Mouse (Mus musculus): ENCODE data around the gene Uqcc2. TPM values are rescaled to one million over a fixed set of nuclear protein-coding genes. Genes with fewer than 3 reads are reported as not detected.

Uqcc2 gene
- total RNA-seq, 2 experiments from 2014 or later, result 201 to 202 TPM

- no peak for DNase-seq (ENCODE audit: low spot score in 2 of 2)
- intact Hi-C loops (cut with DNase I), result no loop called here
Observed at GRCm38 (mm10) chr17:27159169-27159568, 25.5 kb upstream of the Uqcc2 start.

GRCm38 (mm10) chr17:27158439-27158838 lies 24.7 kb upstream of the Uqcc2 start:
- no peak for DNase-seq (ENCODE audit: low spot score in 2 of 2)
- intact Hi-C loops (cut with DNase I), result no loop called here

- intact Hi-C loops (cut with DNase I), result no loop called here
Observed at GRCm38 (mm10) chr17:27155752-27156151, 22.0 kb upstream of the Uqcc2 start.

GRCm38 (mm10) chr17:27154881-27155280 lies 21.2 kb upstream of the Uqcc2 start:
- intact Hi-C loops (cut with DNase I), result no loop called here
- DNase-seq (ENCODE audit: low spot score in 2 of 2), result no peak

More at GRCm38 (mm10) chr17:27155752-27156151, 22.0 kb upstream of the Uqcc2 start:
- DNase-seq (ENCODE audit: low spot score in 2 of 2), result no peak

- no peak for DNase-seq (ENCODE audit: low spot score in 2 of 2)
- intact Hi-C loops (cut with DNase I), result no loop called here
Observed at GRCm38 (mm10) chr17:27154256-27154655, 20.5 kb upstream of the Uqcc2 start.

- no peak for DNase-seq (ENCODE audit: low spot score in 2 of 2)
- intact Hi-C loops (cut with DNase I), result no loop called here
Observed at GRCm38 (mm10) chr17:27153773-27154193, 20.1 kb upstream of the Uqcc2 start.

GRCm38 (mm10) chr17:27152976-27153723 lies 19.4 kb upstream of the Uqcc2 start:
- intact Hi-C loops (cut with DNase I), result no loop called here

GRCm38 (mm10) chr17:27151411-27151810 lies 17.7 kb upstream of the Uqcc2 start:
- DNase-seq (ENCODE audit: low spot score in 2 of 2), result no peak
- intact Hi-C loops (cut with DNase I), result no loop called here

More at GRCm38 (mm10) chr17:27152976-27153723, 19.4 kb upstream of the Uqcc2 start:
- no peak for DNase-seq (ENCODE audit: low spot score in 2 of 2)

- no peak for DNase-seq (ENCODE audit: low spot score in 2 of 2)
- intact Hi-C loops (cut with DNase I), result no loop called here
Observed at GRCm38 (mm10) chr17:27150871-27151270, 17.2 kb upstream of the Uqcc2 start.

GRCm38 (mm10) chr17:27146323-27146923 lies 12.7 kb upstream of the Uqcc2 start:
- intact Hi-C loops (cut with DNase I), result no loop called here
- DNase-seq (ENCODE audit: low spot score in 2 of 2), result no peak

GRCm38 (mm10) chr17:27144152-27144551 lies 10.4 kb upstream of the Uqcc2 start:
- intact Hi-C loops (cut with DNase I), result no loop called here
- no peak for DNase-seq (ENCODE audit: low spot score in 2 of 2)

- intact Hi-C loops (cut with DNase I), result no loop called here
- DNase-seq (ENCODE audit: low spot score in 2 of 2), result no peak
Observed at GRCm38 (mm10) chr17:27141971-27142450, 8.3 kb upstream of the Uqcc2 start.

- DNase-seq (ENCODE audit: low spot score in 2 of 2), result no peak
- intact Hi-C loops (cut with DNase I), result no loop called here
Observed at GRCm38 (mm10) chr17:27140262-27140661, 6.5 kb upstream of the Uqcc2 start.

- DNase-seq (ENCODE audit: low spot score in 2 of 2), result no peak
- intact Hi-C loops (cut with DNase I), result no loop called here
Observed at GRCm38 (mm10) chr17:27139304-27139703, 5.6 kb upstream of the Uqcc2 start.

GRCm38 (mm10) chr17:27138396-27138795 lies 4.7 kb upstream of the Uqcc2 start:
- intact Hi-C loops (cut with DNase I), result no loop called here
- DNase-seq (ENCODE audit: low spot score in 2 of 2), result no peak

GRCm38 (mm10) chr17:27134715-27135114 lies 999 bp upstream of the Uqcc2 start:
- intact Hi-C loops (cut with DNase I), result no loop called here
- DNase-seq (ENCODE audit: low spot score in 2 of 2), result no peak

GRCm38 (mm10) chr17:27134187-27134586 lies 471 bp upstream of the Uqcc2 start:
- no peak for DNase-seq (ENCODE audit: low spot score in 2 of 2)
- intact Hi-C loops (cut with DNase I), result no loop called here

- intact Hi-C loops (cut with DNase I), result no loop called here
Observed at GRCm38 (mm10) chr17:27132238-27132637, 1.5 kb downstream of the Uqcc2 start.

GRCm38 (mm10) chr17:27131240-27131665 lies 2.5 kb downstream of the Uqcc2 start:
- peak in 1 of 2 experiments; percentile 62 for DNase-seq (ENCODE audit: low spot score in 2 of 2)
- intact Hi-C loops (cut with DNase I), result no loop called here

More at GRCm38 (mm10) chr17:27132238-27132637, 1.5 kb downstream of the Uqcc2 start:
- peak in 1 of 2 experiments; percentile 55 for DNase-seq (ENCODE audit: low spot score in 2 of 2)

- no peak for DNase-seq (ENCODE audit: low spot score in 2 of 2)
- intact Hi-C loops (cut with DNase I), result no loop called here
Observed at GRCm38 (mm10) chr17:27130246-27130645, 3.5 kb downstream of the Uqcc2 start.

GRCm38 (mm10) chr17:27129819-27130218 lies 3.9 kb downstream of the Uqcc2 start:
- intact Hi-C loops (cut with DNase I), result no loop called here
- peak in 1 of 2 experiments; percentile 66 for DNase-seq (ENCODE audit: low spot score in 2 of 2)
